8 mouse cellular contexts compared by ENCODE assay signal in genomic region chr11:54438991-54439690, GRCm38 (mm10). TPM values are rescaled to one million over a fixed set of nuclear protein-coding genes. Genes with fewer than 3 reads are reported as not detected.
DNase-seq lines count a peak whose midpoint lies in the region; ATAC-seq and TF ChIP-seq lines count a peak whose summit lies in the region.

No protein-coding gene starts in this region.

- peak overlapping the region; percentile 78 for H3K4me2 ChIP-seq in heart, embryonic 11.5 days
- peak overlapping the region; percentile 78 for H3K4me2 ChIP-seq in forebrain, embryonic 16.5 days (ENCODE audit: low read length)

- H3K27me3 ChIP-seq in heart, embryonic 11.5 days (ENCODE audit: control insufficient read depth, insufficient read depth, low read length) = no peaks in the 10 kb centered on the region
- H3K27me3 ChIP-seq in ES-Bruce4 (ENCODE audit: control insufficient read depth, insufficient read depth, low read length, poor library complexity, severe bottlenecking) = no peaks in the 10 kb centered on the region; the same call in 1 of the 2 replicates
- H3K27me3 ChIP-seq in forebrain, embryonic 16.5 days (replicated peaks; ENCODE audit: control insufficient read depth, insufficient read depth, low read length) = no peaks in the 10 kb centered on the region

- peak overlapping the region; percentile 95 for H3K9ac ChIP-seq in heart, embryonic 11.5 days (ENCODE audit: low read depth, low read length)
- peak overlapping the region; percentile 95 for H3K9ac ChIP-seq in ES-Bruce4 (ENCODE audit: low read depth, poor library complexity, severe bottlenecking)
- peak overlapping the region; percentile 88 for H3K9ac ChIP-seq in forebrain, embryonic 16.5 days (replicated peaks; ENCODE audit: low read depth, low read length)

- no peaks in the 10 kb centered on the region for H3K36me3 ChIP-seq in heart, embryonic 11.5 days (ENCODE audit: control insufficient read depth, insufficient read depth, low read length)
- no peaks in the 10 kb centered on the region for H3K36me3 ChIP-seq in ES-Bruce4 (ENCODE audit: control insufficient read depth, insufficient read depth, low read length, poor library complexity, severe bottlenecking)
- H3K36me3 ChIP-seq in forebrain, embryonic 16.5 days (ENCODE audit: control insufficient read depth, insufficient read depth) = no peaks in the 10 kb centered on the region

- peak overlapping the region; percentile 96 for H3K4me3 ChIP-seq in heart, embryonic 11.5 days (ENCODE audit: low read depth, low read length)
- H3K4me3 ChIP-seq in ES-Bruce4 (ENCODE audit: low read depth, low read length) = peak overlapping the region; percentile 81
- H3K4me3 ChIP-seq in forebrain, embryonic 16.5 days (replicated peaks; ENCODE audit: low read length) = peak overlapping the region; percentile 83

- no peak for TF ChIP-seq POLR2A in ES-Bruce4 (IDR thresholded peaks at IDR 0.05; ENCODE audit: insufficient read depth, low read length)

- ATAC-seq in heart, embryonic 11.5 days (replicated peaks; ENCODE audit: insufficient number of reproducible peaks, low FRiP score, low TSS enrichment) = no peak
- no peak for ATAC-seq in forebrain, embryonic 16.5 days

- TF ChIP-seq EP300 in ES-Bruce4 (IDR thresholded peaks at IDR 0.05; ENCODE audit: insufficient read depth, low read depth, low read length) = no peak

- intact Hi-C loops in heart, postnatal 10 days (cut with DNase I) = loop anchor here (10.0 kb wide), 1 partner anchor 334 kb away; the partner anchor contains the start of gene P4ha2

- 20% methylated on average over 11 of the region's 11 CpGs for WGBS in heart, embryonic 11.5 days (ENCODE audit: insufficient replicate concordance)
- 40% methylated on average over 11 of the region's 11 CpGs for WGBS in forebrain, embryonic 16.5 days

- H3K9me3 ChIP-seq in heart, embryonic 11.5 days (replicated peaks; ENCODE audit: control insufficient read depth, low read length) = no peaks in the 10 kb centered on the region
- no peaks in the 10 kb centered on the region for H3K9me3 ChIP-seq in ES-Bruce4 (replicated peaks; ENCODE audit: control insufficient read depth, insufficient read depth, low read length, poor library complexity, severe bottlenecking)
- no peaks in the 10 kb centered on the region for H3K9me3 ChIP-seq in forebrain, embryonic 16.5 days (ENCODE audit: control insufficient read depth, low read length)

- H3K4me1 ChIP-seq in heart, embryonic 11.5 days (ENCODE audit: control insufficient read depth, insufficient read depth, low read length) = no peaks in the 10 kb centered on the region
- no peaks in the 10 kb centered on the region for H3K4me1 ChIP-seq in ES-Bruce4 (ENCODE audit: control insufficient read depth, insufficient read depth, low read length)
- peaks cover 17% of the 10 kb centered on the region for H3K4me1 ChIP-seq in forebrain, embryonic 16.5 days (replicated peaks; ENCODE audit: control insufficient read depth, insufficient read depth, low read length)

- DNase-seq in heart, postnatal 10 days = no peak
- peak; percentile 24 for DNase-seq in lung, postnatal 36 days
- no peak for DNase-seq in right cerebral cortex, postnatal 25 days
- no peak for DNase-seq in gastrocnemius, postnatal 10 days
- DNase-seq in layer of hippocampus, adult 11-12 months (ENCODE audit: low spot score) = no peak

- H3K27ac ChIP-seq in heart, embryonic 11.5 days (ENCODE audit: low read depth, low read length) = no peak overlapping the region; the same call in 1 of the 2 replicates
- no peak overlapping the region for H3K27ac ChIP-seq in ES-Bruce4 (ENCODE audit: insufficient read depth, low read length)
- no peak overlapping the region for H3K27ac ChIP-seq in forebrain, embryonic 16.5 days (ENCODE audit: low read length)

- no peak for TF ChIP-seq CTCF in ES-Bruce4 (IDR thresholded peaks at IDR 0.05; ENCODE audit: low read depth, low read length)

RNA-seq across cellular contexts. Expression of gene Fnip1, which starts 1.1 kb away (rescaled TPM):
- 9.9 and 10.6 TPM in 2 replicates for polyA plus RNA-seq in heart, embryonic 11.5 days (2014; fragmentation: Nextera tagmentation; extraction: Ambion mirVana)
- total RNA-seq in heart, postnatal 10 days (2021) = 10 to 100 TPM; 30.5 to 34.7 TPM
- 33.2 TPM in 2 replicates for polyA plus RNA-seq in ES-Bruce4 (2011; ENCODE audit: insufficient read depth, insufficient read length, low read depth, missing spikeins)
- polyA plus RNA-seq in forebrain, embryonic 16.5 days (2015; fragmentation: Nextera tagmentation; extraction: Ambion mirVana) = 12.9 and 13.6 TPM in 2 replicates
- total RNA-seq in gastrocnemius, postnatal 10 days (2021) = 10 to 100 TPM; 18.2 to 19.0 TPM
